Mouse (Mus musculus): ENCODE results near the gene Mrpl17. TPM values are rescaled to one million over a fixed set of nuclear protein-coding genes. Genes with fewer than 3 reads are reported as not detected.

Mrpl17 gene
- polyA plus RNA-seq, 1 experiment from 2014 or later, result 210 TPM

DNA sequence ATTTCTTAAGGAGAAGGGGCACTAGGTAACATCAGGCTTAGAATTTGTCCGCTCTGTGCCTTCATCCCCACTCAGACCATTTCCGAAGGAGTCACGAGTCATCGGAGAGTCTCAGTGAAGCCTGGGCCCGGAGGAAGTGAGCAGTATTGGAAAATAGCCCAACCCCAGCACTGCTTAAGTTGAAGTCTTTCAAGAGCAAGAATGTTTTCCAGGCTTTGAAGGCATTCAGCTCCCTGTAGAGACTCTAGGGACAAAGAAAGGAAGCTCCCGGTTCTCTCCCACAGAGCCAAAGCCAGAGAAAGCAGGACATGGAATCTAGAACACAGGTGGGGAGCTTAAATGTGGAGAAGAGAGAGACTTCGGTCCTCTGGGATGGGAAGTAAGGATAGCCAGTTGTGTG is 17.2 kb downstream of the Mrpl17 start:
- 66% methylated on average over 7 of the region's 7 CpGs for WGBS (ENCODE audit: insufficient replicate concordance)

DNA sequence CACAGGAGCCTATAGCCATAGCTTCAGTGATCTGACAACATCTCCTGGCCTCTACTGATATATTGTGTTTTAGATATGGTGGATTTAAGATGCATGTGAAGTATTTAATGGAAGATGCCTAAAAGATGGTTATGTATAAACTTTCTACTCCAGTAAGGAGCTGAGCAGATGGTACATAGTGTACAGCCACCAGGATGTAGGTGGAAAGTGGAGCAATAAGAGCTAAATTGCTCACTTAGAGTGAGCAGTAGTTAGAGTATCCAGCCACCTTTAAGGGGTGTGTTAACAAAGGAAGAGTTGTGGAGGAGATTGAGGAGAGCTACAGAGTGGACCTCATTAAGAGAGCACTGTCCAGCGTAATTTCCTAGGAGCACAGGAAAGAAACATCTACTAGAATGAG is 19.8 kb downstream of the Mrpl17 start:
- Histone ChIP-seq H3K4me2 (ENCODE audit: low read depth, low read length) (no peak overlapping the region), H3K4me1 (ENCODE audit: control insufficient read depth, low read depth, low read length) (no peaks in the 10 kb centered on the region), H3K9me3 (replicated peaks; ENCODE audit: control insufficient read depth, low read length) (no peaks in the 10 kb centered on the region), H3K27ac (ENCODE audit: low read length) (no peak overlapping the region), H3K27me3 (ENCODE audit: control insufficient read depth, insufficient read depth, low read depth, low read length) (peaks cover 35% of the 10 kb centered on the region), H3K4me3 (ENCODE audit: low read depth, low read length) (no peak overlapping the region), H3K36me3 (ENCODE audit: control insufficient read depth, insufficient read depth) (no peaks in the 10 kb centered on the region), H3K9ac (ENCODE audit: low read depth, low read length) (no peak overlapping the region)
- ATAC-seq (ENCODE audit: low read depth), result no peak
- 59% methylated on average over 1 of the region's 1 CpGs for WGBS (ENCODE audit: insufficient replicate concordance)

More for the DNA sequence above, 17.2 kb downstream of the Mrpl17 start:
- no peak overlapping the region for H3K9ac ChIP-seq (ENCODE audit: low read depth, low read length)
- peaks cover 9% of the 10 kb centered on the region for H3K27me3 ChIP-seq (ENCODE audit: control insufficient read depth, insufficient read depth, low read depth, low read length)
- H3K27ac ChIP-seq (ENCODE audit: low read length), result no peak overlapping the region
- no peak overlapping the region for H3K4me3 ChIP-seq (ENCODE audit: low read depth, low read length)
- ATAC-seq (ENCODE audit: low read depth), result no peak
- no peak overlapping the region for H3K4me2 ChIP-seq (ENCODE audit: low read depth, low read length)
- no peaks in the 10 kb centered on the region for H3K4me1 ChIP-seq (ENCODE audit: control insufficient read depth, low read depth, low read length)
- H3K36me3 ChIP-seq (ENCODE audit: control insufficient read depth, insufficient read depth), result no peaks in the 10 kb centered on the region
- no peaks in the 10 kb centered on the region for H3K9me3 ChIP-seq (replicated peaks; ENCODE audit: control insufficient read depth, low read length)

DNA sequence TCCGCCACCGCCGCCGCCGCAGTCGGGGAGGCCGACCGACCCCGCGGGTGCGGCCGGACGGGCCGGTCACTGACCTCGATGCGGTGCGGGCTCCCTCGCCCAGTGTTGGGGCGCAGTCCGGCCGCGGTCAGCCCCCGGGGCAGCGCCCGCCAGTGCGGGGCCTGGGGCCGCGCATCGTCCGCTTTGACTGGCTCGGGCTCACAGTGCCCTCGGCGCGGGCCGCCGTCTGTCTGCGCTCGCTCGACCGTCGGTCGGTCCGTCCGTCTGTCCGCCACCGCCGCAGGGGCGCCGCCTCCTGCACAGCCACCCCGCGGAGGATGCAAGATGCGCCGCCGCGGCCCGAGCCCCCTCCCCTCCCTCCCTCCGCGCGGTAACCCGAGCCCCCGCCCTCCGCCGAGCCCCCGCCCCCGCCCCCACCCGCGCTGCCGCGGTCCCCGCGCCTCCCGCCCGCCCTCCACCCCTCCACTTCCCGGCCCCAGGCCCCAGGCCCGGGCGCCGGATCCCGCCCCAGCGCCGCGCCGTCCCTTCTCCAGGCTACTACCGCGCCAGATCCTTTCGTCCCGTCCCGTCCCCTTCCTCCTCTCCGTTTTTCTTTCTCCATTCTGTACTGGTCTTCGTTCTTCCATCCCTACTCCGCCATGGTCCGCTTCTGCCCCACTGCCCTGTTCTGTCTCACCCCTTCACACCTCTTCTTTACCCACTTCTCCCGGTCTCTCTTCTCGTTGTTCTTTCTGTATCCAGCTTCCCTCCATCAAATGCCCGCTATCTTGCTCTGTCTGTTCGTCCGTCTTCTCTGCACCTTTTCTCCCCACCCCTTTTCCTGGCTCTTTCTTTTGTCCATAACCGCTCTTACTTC is 23.4 kb downstream of the Mrpl17 start, which contains the start of gene Dchs1:
Dchs1 (minus strand) TSS at position 370 of the 856 bp plus-strand sequence.
- peaks cover 50% of the 10 kb centered on the region for H3K27me3 ChIP-seq (ENCODE audit: control insufficient read depth, insufficient read depth, low read depth, low read length)

DNA sequence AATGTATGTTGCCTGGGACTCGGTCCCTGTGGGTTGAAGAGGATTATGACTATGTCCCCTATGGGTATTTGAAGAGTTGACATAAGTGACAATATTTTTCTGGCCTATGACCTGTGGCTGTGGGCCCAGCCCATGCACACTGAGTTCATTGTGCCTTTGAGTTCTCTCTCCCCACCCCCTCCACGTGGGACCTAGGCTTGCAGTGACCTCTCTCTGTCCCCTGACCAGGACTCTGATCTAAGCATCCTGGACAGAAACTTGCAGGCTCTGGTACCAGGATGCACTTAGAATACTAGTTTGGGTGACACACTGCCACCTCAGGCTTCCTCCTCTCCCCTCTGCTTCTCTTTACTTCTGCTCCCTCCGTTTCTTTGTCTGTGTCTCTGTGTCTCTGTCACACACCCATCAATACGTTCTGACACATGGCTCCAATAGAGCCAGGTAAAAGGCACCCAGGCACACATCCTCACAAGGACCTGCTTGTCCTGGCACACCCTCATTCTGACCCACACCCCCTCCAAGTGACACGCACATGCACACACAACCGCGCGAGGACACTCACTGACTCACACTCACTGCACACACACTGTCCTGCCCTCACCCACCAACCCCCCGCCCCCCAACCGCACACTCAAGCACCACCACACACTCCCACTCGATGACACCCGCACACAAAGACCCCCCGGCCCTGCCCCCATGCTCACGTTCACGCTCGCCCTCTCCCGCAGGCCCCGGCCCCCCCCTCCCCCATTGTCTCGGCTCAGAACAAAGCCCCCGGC is 24.2 kb downstream of the Mrpl17 start:
- peak overlapping the region; percentile 52 for H3K4me2 ChIP-seq (ENCODE audit: low read depth, low read length)
- peaks cover 50% of the 10 kb centered on the region for H3K27me3 ChIP-seq (ENCODE audit: control insufficient read depth, insufficient read depth, low read depth, low read length)
- H3K27ac ChIP-seq (ENCODE audit: low read length), result no peak overlapping the region
- H3K4me1 ChIP-seq (ENCODE audit: control insufficient read depth, low read depth, low read length), result no peaks in the 10 kb centered on the region
- H3K9ac ChIP-seq (ENCODE audit: low read depth, low read length), result no peak overlapping the region
- peak overlapping the region; percentile 55 for H3K4me3 ChIP-seq (ENCODE audit: low read depth, low read length)
- whole genome bisulfite sequencing (ENCODE audit: insufficient replicate concordance), result 17% methylated on average over 20 of the region's 20 CpGs
- no peaks in the 10 kb centered on the region for H3K9me3 ChIP-seq (replicated peaks; ENCODE audit: control insufficient read depth, low read length)
- ATAC-seq (ENCODE audit: low read depth), result peak; percentile 17
- no peaks in the 10 kb centered on the region for H3K36me3 ChIP-seq (ENCODE audit: control insufficient read depth, insufficient read depth)

More for the DNA sequence above, 23.4 kb downstream of the Mrpl17 start, which contains the start of gene Dchs1:
- peak within 1 kb of the TSS; percentile 52 for H3K4me2 ChIP-seq (ENCODE audit: low read depth, low read length)
- H3K36me3 ChIP-seq (ENCODE audit: control insufficient read depth, insufficient read depth), result no peaks in the 10 kb centered on the region
- H3K27ac ChIP-seq (ENCODE audit: low read length), result no peak within 1 kb of the TSS
- H3K9me3 ChIP-seq (replicated peaks; ENCODE audit: control insufficient read depth, low read length), result no peaks in the 10 kb centered on the region
- 0 out of 2 replicates have a peak within 1 kb of the TSS, but pooled peaks have one; percentile 19 for H3K9ac ChIP-seq (ENCODE audit: low read depth, low read length)
- peak within 1 kb of the TSS; percentile 55 for H3K4me3 ChIP-seq (ENCODE audit: low read depth, low read length)
- 2% methylated on average over 70 of the region's 97 CpGs for WGBS (ENCODE audit: insufficient replicate concordance)
- H3K4me1 ChIP-seq (ENCODE audit: control insufficient read depth, low read depth, low read length), result no peaks in the 10 kb centered on the region
- peak; percentile 41 for ATAC-seq (ENCODE audit: low read depth)

DNA sequence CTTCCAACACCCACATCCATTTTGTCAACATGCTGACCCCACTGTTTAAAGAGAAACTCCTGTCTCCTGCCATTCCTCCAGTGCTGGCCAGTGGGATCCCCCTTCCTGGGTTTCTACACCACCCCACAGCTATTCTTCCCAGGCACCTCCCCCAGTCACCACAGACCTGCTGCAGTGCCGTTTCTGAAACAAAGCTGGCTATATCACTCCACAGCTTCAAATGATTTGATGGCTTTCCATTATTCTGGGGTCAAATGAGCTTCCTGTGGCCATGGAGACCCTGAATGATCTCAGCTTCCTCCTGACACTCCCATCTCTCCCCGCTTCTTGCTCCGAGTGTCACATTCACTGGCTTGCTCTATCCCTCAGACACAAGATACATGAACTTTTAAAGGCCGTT is 26.3 kb downstream of the Mrpl17 start:
- 29% methylated on average over 4 of the region's 4 CpGs for WGBS (ENCODE audit: insufficient replicate concordance)
- no peak overlapping the region for H3K4me2 ChIP-seq (ENCODE audit: low read depth, low read length)
- H3K9ac ChIP-seq (ENCODE audit: low read depth, low read length), result no peak overlapping the region
- no peak for ATAC-seq (ENCODE audit: low read depth)
- H3K9me3 ChIP-seq (replicated peaks; ENCODE audit: control insufficient read depth, low read length), result no peaks in the 10 kb centered on the region
- H3K4me3 ChIP-seq (ENCODE audit: low read depth, low read length), result no peak overlapping the region
- H3K4me1 ChIP-seq (ENCODE audit: control insufficient read depth, low read depth, low read length), result no peaks in the 10 kb centered on the region
- no peaks in the 10 kb centered on the region for H3K36me3 ChIP-seq (ENCODE audit: control insufficient read depth, insufficient read depth)
- no peak overlapping the region for H3K27ac ChIP-seq (ENCODE audit: low read length)
- peaks cover 47% of the 10 kb centered on the region for H3K27me3 ChIP-seq (ENCODE audit: control insufficient read depth, insufficient read depth, low read depth, low read length)

DNA sequence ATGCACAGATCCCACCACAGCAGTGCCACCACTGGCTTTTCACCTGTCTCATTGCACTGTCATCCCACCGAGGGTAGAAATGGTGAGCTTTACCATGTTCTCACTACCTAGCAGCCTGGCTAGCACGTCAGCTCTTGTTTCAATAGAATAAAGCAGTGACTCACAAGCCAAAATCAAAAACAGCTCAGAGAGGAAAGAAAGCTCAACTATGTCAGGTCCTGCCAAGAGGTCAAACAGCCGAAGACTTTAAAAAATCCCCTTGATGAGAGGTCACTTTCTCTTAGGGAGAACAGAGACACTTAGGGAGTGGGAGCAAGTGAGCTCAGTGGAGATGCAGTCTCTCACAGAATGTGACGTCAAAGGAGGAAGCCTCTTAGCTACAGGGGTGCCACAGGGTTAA is 27.0 kb downstream of the Mrpl17 start:
- H3K27ac ChIP-seq (ENCODE audit: low read length), result no peak overlapping the region
- H3K9ac ChIP-seq (ENCODE audit: low read depth, low read length), result no peak overlapping the region
- no peak for ATAC-seq (ENCODE audit: low read depth)
- H3K9me3 ChIP-seq (replicated peaks; ENCODE audit: control insufficient read depth, low read length), result no peaks in the 10 kb centered on the region
- no peaks in the 10 kb centered on the region for H3K4me1 ChIP-seq (ENCODE audit: control insufficient read depth, low read depth, low read length)
- H3K36me3 ChIP-seq (ENCODE audit: control insufficient read depth, insufficient read depth), result no peaks in the 10 kb centered on the region
- H3K4me2 ChIP-seq (ENCODE audit: low read depth, low read length), result no peak overlapping the region
- H3K27me3 ChIP-seq (ENCODE audit: control insufficient read depth, insufficient read depth, low read depth, low read length), result peaks cover 42% of the 10 kb centered on the region
- 31% methylated on average over 4 of the region's 4 CpGs for WGBS (ENCODE audit: insufficient replicate concordance)
- H3K4me3 ChIP-seq (ENCODE audit: low read depth, low read length), result no peak overlapping the region

DNA sequence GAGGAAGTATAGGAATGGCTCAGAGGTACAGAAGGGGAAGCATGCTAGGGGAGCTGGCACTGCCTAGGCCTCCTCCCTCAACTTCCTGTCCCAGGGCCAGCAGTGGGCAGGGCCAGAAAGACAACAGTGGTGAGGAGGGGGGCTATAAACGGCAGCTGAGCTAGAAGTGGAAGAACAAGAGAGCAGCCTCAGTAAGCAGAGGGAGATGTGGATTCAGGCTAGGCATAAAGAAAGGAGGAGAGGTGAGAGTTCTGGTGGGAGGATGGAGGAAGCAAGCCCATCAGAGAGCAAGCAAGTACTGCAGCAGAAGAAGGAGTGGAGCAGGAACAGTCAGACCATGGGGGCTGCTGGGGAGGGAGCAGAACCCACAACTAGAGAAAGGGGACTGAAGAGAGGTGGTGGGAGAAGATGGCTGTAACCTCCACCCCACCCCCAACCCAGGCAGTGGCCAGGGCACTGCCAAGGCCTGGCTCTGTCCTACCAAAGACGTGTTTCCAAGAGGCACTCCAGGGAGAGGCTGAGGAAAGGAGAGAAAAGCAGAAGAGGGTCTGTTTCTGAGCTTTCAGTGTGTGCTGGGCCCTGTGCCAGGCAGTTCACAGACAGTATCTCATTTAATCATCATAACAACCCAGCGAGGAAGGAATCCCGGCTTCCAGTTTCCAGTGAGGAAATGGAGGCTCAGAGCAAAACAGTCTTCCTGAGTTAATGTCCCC is 32.2 kb downstream of the Mrpl17 start:
- Histone ChIP-seq H3K9me3 (replicated peaks; ENCODE audit: control insufficient read depth, low read length) (no peaks in the 10 kb centered on the region), H3K9ac (ENCODE audit: low read depth, low read length) (no peak overlapping the region), H3K36me3 (ENCODE audit: control insufficient read depth, insufficient read depth) (no peaks in the 10 kb centered on the region), H3K4me1 (ENCODE audit: control insufficient read depth, low read depth, low read length) (no peaks in the 10 kb centered on the region; the same call in 1 of the 2 replicates), H3K27me3 (ENCODE audit: control insufficient read depth, insufficient read depth, low read depth, low read length) (peaks cover under 1% of the 10 kb centered on the region; the same call in 1 of the 2 replicates), H3K4me2 (ENCODE audit: low read depth, low read length) (no peak overlapping the region), H3K27ac (ENCODE audit: low read length) (peak overlapping the region; percentile 25), H3K4me3 (ENCODE audit: low read depth, low read length) (no peak overlapping the region)
- 17% methylated on average over 4 of the region's 4 CpGs for WGBS (ENCODE audit: insufficient replicate concordance)
- peak; percentile 64 for ATAC-seq (ENCODE audit: low read depth)

DNA sequence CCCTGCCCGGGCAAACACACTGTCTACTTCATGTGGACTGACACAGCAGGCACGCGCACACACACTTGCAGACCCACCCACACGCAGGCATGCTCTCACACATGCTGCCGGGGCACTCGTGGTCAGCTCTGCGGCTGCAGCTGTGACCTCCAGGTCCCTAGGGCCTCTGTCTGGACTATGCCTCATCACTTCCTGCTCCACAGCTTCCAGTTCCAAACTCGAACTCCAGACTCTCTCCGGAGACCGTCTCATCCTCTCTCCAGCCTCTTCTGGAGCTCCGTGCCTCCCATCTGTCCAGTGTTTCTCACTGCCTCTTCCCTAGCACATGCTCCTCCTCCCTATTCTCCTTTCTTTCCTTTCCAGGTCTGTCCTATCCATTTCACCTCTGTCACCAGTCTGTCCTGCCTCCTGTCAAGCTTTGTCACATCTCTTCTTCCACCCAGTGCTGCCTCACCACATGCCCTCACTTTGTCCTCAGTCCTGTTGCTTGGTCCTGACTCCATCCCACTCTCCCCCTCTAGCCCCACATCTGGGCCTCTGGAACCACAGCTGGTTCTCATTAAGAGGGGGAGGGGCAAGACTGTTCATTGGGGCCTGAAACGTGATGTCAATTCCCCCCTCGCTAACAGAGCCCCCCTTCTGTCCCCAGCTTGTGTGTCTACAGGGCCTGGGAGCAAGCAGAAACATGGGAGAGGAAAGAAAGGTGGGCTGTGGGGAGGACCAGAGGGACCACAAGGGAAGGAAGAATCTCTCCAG is 32.9 kb downstream of the Mrpl17 start:
- Histone ChIP-seq H3K4me3 (ENCODE audit: low read depth, low read length) (no peak overlapping the region), H3K27ac (ENCODE audit: low read length) (peak overlapping the region; percentile 25; the same call in 1 of the 2 replicates), H3K4me2 (ENCODE audit: low read depth, low read length) (no peak overlapping the region), H3K9me3 (replicated peaks; ENCODE audit: control insufficient read depth, low read length) (no peaks in the 10 kb centered on the region), H3K9ac (ENCODE audit: low read depth, low read length) (no peak overlapping the region), H3K27me3 (ENCODE audit: control insufficient read depth, insufficient read depth, low read depth, low read length) (no peaks in the 10 kb centered on the region), H3K4me1 (ENCODE audit: control insufficient read depth, low read depth, low read length) (no peaks in the 10 kb centered on the region; the same call in 1 of the 2 replicates), H3K36me3 (ENCODE audit: control insufficient read depth, insufficient read depth) (no peaks in the 10 kb centered on the region)
- WGBS (ENCODE audit: insufficient replicate concordance), result 24% methylated on average over 13 of the region's 13 CpGs
- ATAC-seq (ENCODE audit: low read depth), result no peak; the same call in 1 of the 2 replicates

Data from liver, embryonic 16.5 days (tissue).